Mouse (Mus musculus) embryonic fibroblast, embryonic 13.5 days (primary cell): ENCODE data around the gene Hnrnpf. TPM values are rescaled to one million over a fixed set of nuclear protein-coding genes. Genes with fewer than 3 reads are reported as not detected.

Source experiments
- H3K27ac ChIP-seq: 2 replicates; pipeline ENCODE4 v1.5.1; 2012; ENCODE audit warnings: low read length, control low read depth, inconsistent platforms; ENCODE audit not compliant: insufficient read depth
- H3K4me1 ChIP-seq: 2 replicates; pipeline ENCODE4 v1.6.1; 2011; ENCODE audit warnings: low read length; ENCODE audit not compliant: control insufficient read depth, insufficient read depth
- H3K4me3 ChIP-seq: 2 replicates; pipeline ENCODE4 v1.5.1; 2011; ENCODE audit warnings: mild to moderate bottlenecking, control low read depth, low read length; ENCODE audit not compliant: insufficient read depth
- CTCF ChIP-seq: IDR thresholded peaks from 2 replicates; pipeline ENCODE4 v1.5.1; 2011; ENCODE audit warnings: mild to moderate bottlenecking, control low read depth, low read length, moderate library complexity, borderline replicate concordance; ENCODE audit not compliant: insufficient read depth
- POLR2A ChIP-seq: IDR thresholded peaks from 2 replicates; pipeline ENCODE4 v1.6.1; 2011; ENCODE audit warnings: low read depth, mild to moderate bottlenecking, control low read depth, low read length, moderate library complexity
- polyA plus RNA-seq: library from polyadenylated mRNA; stranded (reverse); fragments of >200 nt; gene quantifications from 2 replicates; pipeline ENCODE4 v1.2.4, GENCODE M21; 2011; ENCODE audit warnings: low read depth; ENCODE audit not compliant: missing spikeins, insufficient read length

The Hnrnpf gene
- polyA plus RNA-seq, 1 experiment = 479 TPM

GRCm38 (mm10) chr6:117906015-117906531 lies 5.9 kb downstream of the Hnrnpf start:
- peak overlapping the region; percentile 77 for H3K4me3 ChIP-seq
- H3K4me1 ChIP-seq = peaks cover 6% of the 10 kb centered on the region
- peak overlapping the region; percentile 86 for H3K27ac ChIP-seq
- TF ChIP-seq CTCF (no peak), POLR2A (peak; percentile 66)

- Histone ChIP-seq H3K27ac (peak overlapping the region; percentile 91), H3K4me1 (peaks cover 6% of the 10 kb centered on the region), H3K4me3 (peak overlapping the region; percentile 84)
- peak; percentile 84 for TF ChIP-seq POLR2A
- TF ChIP-seq CTCF = no peak
Observed at GRCm38 (mm10) chr6:117906590-117907271, 6.6 kb downstream of the Hnrnpf start.

- peak overlapping the region; percentile 84 for H3K4me3 ChIP-seq
- H3K27ac ChIP-seq = peak overlapping the region; percentile 91
- TF ChIP-seq POLR2A = peak; percentile 80
- no peak for TF ChIP-seq CTCF
- H3K4me1 ChIP-seq = peaks cover 6% of the 10 kb centered on the region
Observed at GRCm38 (mm10) chr6:117907301-117907978, 7.3 kb downstream of the Hnrnpf start.

- no peak for TF ChIP-seq CTCF
- TF ChIP-seq POLR2A = no peak
- H3K4me3 ChIP-seq = peak overlapping the region; percentile 84
- peak overlapping the region; percentile 37 for H3K27ac ChIP-seq
- H3K4me1 ChIP-seq = peaks cover 6% of the 10 kb centered on the region
Observed at GRCm38 (mm10) chr6:117907979-117908355, 7.8 kb downstream of the Hnrnpf start.

- Histone ChIP-seq H3K4me3 (peak overlapping the region; percentile 84), H3K27ac (peak overlapping the region; percentile 37; the same call in 1 of the 2 replicates), H3K4me1 (peaks cover 6% of the 10 kb centered on the region)
- no peak for TF ChIP-seq POLR2A
- TF ChIP-seq CTCF = no peak
Observed at GRCm38 (mm10) chr6:117908424-117908900, 8.3 kb downstream of the Hnrnpf start.

- no peak overlapping the region for H3K27ac ChIP-seq
- peaks cover 9% of the 10 kb centered on the region for H3K4me1 ChIP-seq
- H3K4me3 ChIP-seq = peak overlapping the region; percentile 84
- TF ChIP-seq POLR2A (no peak), CTCF (no peak)
Observed at GRCm38 (mm10) chr6:117910120-117910661, 10.1 kb downstream of the Hnrnpf start.

- Histone ChIP-seq H3K27ac (no peak overlapping the region), H3K4me3 (no peak overlapping the region), H3K4me1 (peaks cover 7% of the 10 kb centered on the region)
- TF ChIP-seq POLR2A (no peak), CTCF (no peak)
Observed at GRCm38 (mm10) chr6:117914541-117914940, 14.4 kb downstream of the Hnrnpf start.

GRCm38 (mm10) chr6:117916205-117916736 lies 16.1 kb downstream of the Hnrnpf start:
- peak overlapping the region; percentile 97 for H3K27ac ChIP-seq
- no peak for TF ChIP-seq CTCF
- TF ChIP-seq POLR2A = no peak
- peaks cover 7% of the 10 kb centered on the region for H3K4me1 ChIP-seq
- H3K4me3 ChIP-seq = peak overlapping the region; percentile 99

GRCm38 (mm10) chr6:117916737-117917426 lies 16.8 kb downstream of the Hnrnpf start:
- TF ChIP-seq POLR2A = peak; percentile 70
- no peak for TF ChIP-seq CTCF
- Histone ChIP-seq H3K27ac (peak overlapping the region; percentile 97), H3K4me3 (peak overlapping the region; percentile 99), H3K4me1 (peaks cover 7% of the 10 kb centered on the region)

- TF ChIP-seq POLR2A (no peak; the same call in 1 of the 2 replicates), CTCF (no peak)
Observed at GRCm38 (mm10) chr6:117917576-117917975, 17.5 kb downstream of the Hnrnpf start.

More at GRCm38 (mm10) chr6:117917576-117917975, 17.5 kb downstream of the Hnrnpf start:
- peak overlapping the region; percentile 94 for H3K27ac ChIP-seq
- peak overlapping the region; percentile 99 for H3K4me3 ChIP-seq
- H3K4me1 ChIP-seq = peaks cover 7% of the 10 kb centered on the region
